Mouse (Mus musculus) midbrain, embryonic 14.5 days (tissue): Measurements from ENCODE around the gene B2m. TPM values are rescaled to one million over a fixed set of nuclear protein-coding genes. Genes with fewer than 3 reads are reported as not detected.
A peak's percentile ranks its signal among the peaks of the same experiment; 100 is the strongest.
"Not testable (repeated sequence)": the region's sequence is repeated elsewhere in the genome, so short reads cannot be mapped to it uniquely, and the experiment has no call there.

Source experiments
- ATAC-seq: fragments of 200-750 bp; cut with Nextera tagmentation; 2 replicates; pipeline ENCODE4 v1.8.0; 2017; ENCODE audit warnings: moderate number of reproducible peaks, moderate library complexity; ENCODE audit not compliant: low FRiP score, low TSS enrichment
- DNase-seq: peaks from one replicate; pipeline ENCODE4 v3.0.0-alpha.2; 2015
- H3K27ac ChIP-seq: fragments of 300-500 bp; sonication (generic); replicated peaks from 2 replicates; pipeline ENCODE4 v1.5.1; 2014; ENCODE audit warnings: mild to moderate bottlenecking, low read depth, low read length, moderate library complexity
- H3K27me3 ChIP-seq: fragments of 300-500 bp; sonication (generic); 2 replicates; pipeline ENCODE4 v1.6.1; 2014; ENCODE audit warnings: low read length, control low read depth, mixed read lengths; ENCODE audit not compliant: control insufficient read depth, insufficient read depth
- H3K36me3 ChIP-seq: fragments of 300-500 bp; sonication (generic); 2 replicates; pipeline ENCODE4 v1.6.1; 2014; ENCODE audit warnings: low read length, control low read depth; ENCODE audit not compliant: control insufficient read depth, insufficient read depth
- H3K4me1 ChIP-seq: fragments of 300-500 bp; sonication (generic); 2 replicates; pipeline ENCODE4 v1.6.1; 2014; ENCODE audit warnings: mild to moderate bottlenecking, antibody characterized with exemption, low read length, control low read depth; ENCODE audit not compliant: control insufficient read depth, insufficient read depth
- H3K4me2 ChIP-seq: fragments of 300-500 bp; sonication (generic); 2 replicates; pipeline ENCODE4 v1.6.1; 2014; ENCODE audit warnings: mild to moderate bottlenecking, low read length, moderate library complexity
- H3K4me3 ChIP-seq: fragments of 300-500 bp; sonication (generic); replicated peaks from 2 replicates; pipeline ENCODE4 v1.5.1; 2014; ENCODE audit warnings: low read depth, low read length
- H3K9ac ChIP-seq: fragments of 300-500 bp; sonication (generic); replicated peaks from 2 replicates; pipeline ENCODE4 v1.6.1; 2014; ENCODE audit warnings: mild to moderate bottlenecking, low read length, moderate library complexity
- H3K9me3 ChIP-seq: fragments of 300-500 bp; sonication (generic); 2 replicates; pipeline ENCODE4 v1.6.1; 2016; ENCODE audit warnings: low read length, control low read depth, mixed read lengths; ENCODE audit not compliant: control insufficient read depth
- WGBS: fragments of 180-500 bp; shearing (Covaris S2); extraction: QIAGEN DNeasy Blood & Tissue Kit; methylation state at CpG from one replicate; pipeline ENCODE4 v1.1.7; 2014; 5-methylcytosine and 5-hydroxymethylcytosine counted together
- polyA plus RNA-seq: library from polyadenylated mRNA; unstranded; fragments of >200 nt; fragmentation: Nextera tagmentation; extraction: Ambion mirVana; gene quantifications from 2 replicates; pipeline ENCODE4 v1.2.1, GENCODE M21; 2014

The B2m gene
- polyA plus RNA-seq = 61.7 and 114 TPM in 2 replicates

DNA sequence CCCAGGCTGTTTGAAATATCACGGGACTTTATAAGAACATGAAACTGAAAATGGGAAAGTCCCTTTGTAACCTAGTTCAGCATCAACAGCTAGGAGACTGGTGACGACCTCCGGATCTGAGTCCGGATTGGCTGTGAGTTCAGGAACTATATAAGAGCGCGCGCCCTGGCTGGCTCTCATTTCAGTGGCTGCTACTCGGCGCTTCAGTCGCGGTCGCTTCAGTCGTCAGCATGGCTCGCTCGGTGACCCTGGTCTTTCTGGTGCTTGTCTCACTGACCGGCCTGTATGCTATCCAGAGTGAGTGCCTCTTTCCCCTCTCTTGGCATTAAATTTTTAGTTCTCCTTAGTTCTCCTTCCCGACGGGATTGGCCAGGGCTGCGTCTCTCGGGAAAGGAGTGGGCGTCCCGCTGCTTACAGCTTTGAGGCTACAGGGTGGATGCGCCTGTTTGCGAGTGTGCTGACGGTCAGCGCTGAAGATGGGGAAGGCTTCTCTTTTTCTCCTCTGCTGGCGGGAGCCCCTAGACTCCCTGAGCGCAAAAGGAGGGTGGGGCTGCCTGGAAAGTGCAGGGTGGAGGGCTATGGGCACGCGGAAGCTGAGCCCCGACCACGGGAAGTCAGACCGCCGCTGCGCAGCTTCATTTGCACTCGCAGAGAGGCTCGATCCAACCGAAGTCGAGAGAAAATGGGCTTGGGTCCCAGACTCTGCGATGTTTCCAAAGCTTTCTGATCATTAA lies at the start of gene B2m:
B2m (plus strand) TSS at position 179 of the 734 bp plus-strand sequence.
- H3K9me3 ChIP-seq = no peaks in the 10 kb centered on the region
- H3K4me2 ChIP-seq = peak within 1 kb of the TSS; percentile 95
- H3K27me3 ChIP-seq = no peaks in the 10 kb centered on the region
- H3K4me3 ChIP-seq = peak within 1 kb of the TSS; percentile 62
- ATAC-seq (peak; percentile 94), DNase-seq (peak; percentile 97)
- H3K36me3 ChIP-seq = no peaks in the 10 kb centered on the region
- under 1% methylated on average over 40 of the region's 40 CpGs for WGBS
- H3K27ac ChIP-seq = no peak within 1 kb of the TSS
- H3K9ac ChIP-seq = peak within 1 kb of the TSS; percentile 63
- 0 out of 2 replicates have a peak, but pooled peaks cover 5% of the 10 kb centered on the region for H3K4me1 ChIP-seq

DNA sequence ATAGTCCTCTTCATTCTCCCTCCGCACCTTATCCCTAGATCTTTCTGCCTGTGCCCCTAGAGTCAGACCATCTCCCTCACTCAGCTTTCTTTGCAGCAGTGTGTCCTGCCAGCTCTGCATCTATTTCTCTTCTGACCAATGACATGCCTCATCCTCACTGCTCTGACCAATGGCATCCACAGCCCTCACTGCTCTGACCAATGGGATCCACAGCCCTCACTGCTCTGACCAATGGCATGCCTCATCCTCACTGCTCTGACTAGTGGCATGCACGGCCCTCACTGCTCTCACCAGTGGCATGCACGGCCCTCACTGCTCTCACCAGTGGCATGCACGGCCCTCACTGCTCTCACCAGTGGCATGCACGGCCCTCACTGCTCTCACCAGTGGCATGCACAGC lies 49.8 kb upstream of the B2m start:
- not testable (repeated sequence) for H3K4me2 ChIP-seq, DNase-seq, H3K4me3 ChIP-seq, H3K4me1 ChIP-seq, H3K27me3 ChIP-seq, H3K9me3 ChIP-seq, H3K9ac ChIP-seq, ATAC-seq, H3K27ac ChIP-seq
- WGBS = 82% methylated on average over 5 of the region's 5 CpGs
- H3K36me3 ChIP-seq = peaks cover 87% of the 10 kb centered on the region

DNA sequence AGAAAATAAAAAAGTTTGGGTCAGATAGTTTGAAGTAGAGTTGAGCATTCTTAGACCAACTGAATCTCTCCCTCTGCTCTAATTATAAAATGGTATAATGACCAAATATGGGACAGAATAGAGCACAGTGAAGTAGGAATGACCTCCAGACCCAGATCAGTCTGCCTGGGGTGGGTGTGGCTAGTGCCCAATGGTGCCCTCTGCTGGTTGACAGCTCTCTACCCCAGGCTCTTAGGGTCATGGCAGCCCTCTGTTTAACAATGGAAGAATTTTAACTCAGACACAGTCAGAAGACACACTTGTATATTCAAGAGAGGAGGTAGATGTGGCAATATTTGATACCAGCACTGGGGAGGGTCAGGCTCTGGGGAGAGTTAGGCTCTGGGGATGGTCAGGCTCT lies 45.4 kb upstream of the B2m start:
- Histone ChIP-seq H3K4me3 (no peak overlapping the region), H3K4me2 (no peak overlapping the region), H3K36me3 (peaks cover 65% of the 10 kb centered on the region), H3K9me3 (no peaks in the 10 kb centered on the region), H3K9ac (no peak overlapping the region), H3K27me3 (no peaks in the 10 kb centered on the region), H3K27ac (no peak overlapping the region), H3K4me1 (no peaks in the 10 kb centered on the region)
- DNase-seq = no peak
- no peak for ATAC-seq

DNA sequence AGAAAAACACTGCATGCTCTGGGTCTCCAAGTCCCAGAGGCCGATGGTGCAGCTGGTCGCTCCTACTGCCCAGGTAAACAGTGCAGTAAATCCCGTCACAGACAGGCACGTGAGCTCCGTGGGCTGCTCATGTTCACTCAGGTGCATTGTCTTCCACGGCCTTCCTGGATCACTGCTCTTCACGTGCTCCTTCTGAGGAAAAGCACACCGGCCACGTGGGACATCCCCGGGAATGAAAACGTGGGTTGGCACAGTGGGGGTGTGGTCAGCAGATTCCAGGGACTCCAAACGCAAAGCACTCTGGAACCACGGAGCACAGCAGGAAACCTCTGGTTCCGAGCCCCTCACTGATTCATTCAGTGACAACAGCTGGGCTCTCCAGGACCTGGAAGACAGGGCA lies 39.4 kb upstream of the B2m start:
- 89% methylated on average over 14 of the region's 14 CpGs for WGBS
- H3K9me3 ChIP-seq = no peaks in the 10 kb centered on the region
- H3K9ac ChIP-seq = no peak overlapping the region
- H3K27ac ChIP-seq = no peak overlapping the region
- H3K27me3 ChIP-seq = no peaks in the 10 kb centered on the region
- no peak overlapping the region for H3K4me3 ChIP-seq
- peaks cover 47% of the 10 kb centered on the region for H3K36me3 ChIP-seq
- H3K4me2 ChIP-seq = no peak overlapping the region
- ATAC-seq (no peak), DNase-seq (no peak)
- H3K4me1 ChIP-seq = no peaks in the 10 kb centered on the region

DNA sequence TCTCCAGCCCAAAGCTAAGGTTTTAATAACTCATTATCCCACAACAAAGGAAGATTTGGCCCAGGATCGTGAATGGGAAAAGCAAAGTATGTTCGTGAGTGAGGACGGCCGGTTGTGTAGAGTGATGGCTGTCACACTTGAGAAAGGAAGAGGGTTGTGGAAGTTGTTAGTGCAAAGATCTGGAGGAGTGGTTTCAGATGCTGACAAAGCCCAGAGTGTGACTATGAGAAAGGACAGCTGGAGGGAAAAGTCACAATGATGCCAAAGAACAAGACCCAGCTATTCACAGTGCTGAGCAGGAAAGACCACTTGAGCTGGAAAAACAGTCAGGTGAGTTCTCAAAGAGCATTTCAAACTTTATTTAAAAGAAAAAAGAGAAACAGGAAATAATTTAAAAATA lies 37.8 kb upstream of the B2m start:
- Histone ChIP-seq H3K27ac (no peak overlapping the region), H3K9me3 (no peaks in the 10 kb centered on the region), H3K4me3 (no peak overlapping the region), H3K27me3 (no peaks in the 10 kb centered on the region), H3K4me1 (no peaks in the 10 kb centered on the region), H3K4me2 (no peak overlapping the region), H3K9ac (no peak overlapping the region), H3K36me3 (peaks cover 49% of the 10 kb centered on the region)
- ATAC-seq (no peak), DNase-seq (no peak)
- whole genome bisulfite sequencing = 91% methylated on average over 4 of the region's 4 CpGs

DNA sequence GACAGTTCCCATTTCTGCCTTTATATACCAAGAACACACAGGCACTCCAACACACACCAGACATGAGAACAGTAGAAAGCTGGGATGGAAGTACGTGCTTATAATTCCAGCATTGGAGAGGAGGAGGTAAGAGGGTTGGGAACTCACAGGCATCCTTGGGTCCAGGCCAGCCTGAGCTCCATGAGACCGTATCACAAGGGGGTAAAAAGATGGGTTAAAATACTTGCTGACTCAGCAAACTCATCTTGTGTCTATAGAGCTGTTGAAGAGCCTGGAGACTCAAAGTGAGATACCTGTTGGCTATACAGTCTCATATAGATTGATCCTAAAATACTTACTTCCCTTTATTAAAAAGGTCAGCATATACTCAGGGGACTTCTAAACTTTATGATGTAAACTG lies 30.6 kb upstream of the B2m start:
- Histone ChIP-seq H3K4me3 (peak overlapping the region; percentile 96; the same call in 1 of the 2 replicates), H3K4me1 (peaks cover 8% of the 10 kb centered on the region), H3K27me3 (no peaks in the 10 kb centered on the region), H3K9me3 (no peaks in the 10 kb centered on the region), H3K27ac (no peak overlapping the region), H3K4me2 (peak overlapping the region; percentile 55), H3K36me3 (peaks cover 17% of the 10 kb centered on the region), H3K9ac (peak overlapping the region; percentile 95; the same call in 1 of the 2 replicates)
- 90% methylated on average over 2 of the region's 2 CpGs for WGBS
- DNase-seq (no peak), ATAC-seq (no peak)

DNA sequence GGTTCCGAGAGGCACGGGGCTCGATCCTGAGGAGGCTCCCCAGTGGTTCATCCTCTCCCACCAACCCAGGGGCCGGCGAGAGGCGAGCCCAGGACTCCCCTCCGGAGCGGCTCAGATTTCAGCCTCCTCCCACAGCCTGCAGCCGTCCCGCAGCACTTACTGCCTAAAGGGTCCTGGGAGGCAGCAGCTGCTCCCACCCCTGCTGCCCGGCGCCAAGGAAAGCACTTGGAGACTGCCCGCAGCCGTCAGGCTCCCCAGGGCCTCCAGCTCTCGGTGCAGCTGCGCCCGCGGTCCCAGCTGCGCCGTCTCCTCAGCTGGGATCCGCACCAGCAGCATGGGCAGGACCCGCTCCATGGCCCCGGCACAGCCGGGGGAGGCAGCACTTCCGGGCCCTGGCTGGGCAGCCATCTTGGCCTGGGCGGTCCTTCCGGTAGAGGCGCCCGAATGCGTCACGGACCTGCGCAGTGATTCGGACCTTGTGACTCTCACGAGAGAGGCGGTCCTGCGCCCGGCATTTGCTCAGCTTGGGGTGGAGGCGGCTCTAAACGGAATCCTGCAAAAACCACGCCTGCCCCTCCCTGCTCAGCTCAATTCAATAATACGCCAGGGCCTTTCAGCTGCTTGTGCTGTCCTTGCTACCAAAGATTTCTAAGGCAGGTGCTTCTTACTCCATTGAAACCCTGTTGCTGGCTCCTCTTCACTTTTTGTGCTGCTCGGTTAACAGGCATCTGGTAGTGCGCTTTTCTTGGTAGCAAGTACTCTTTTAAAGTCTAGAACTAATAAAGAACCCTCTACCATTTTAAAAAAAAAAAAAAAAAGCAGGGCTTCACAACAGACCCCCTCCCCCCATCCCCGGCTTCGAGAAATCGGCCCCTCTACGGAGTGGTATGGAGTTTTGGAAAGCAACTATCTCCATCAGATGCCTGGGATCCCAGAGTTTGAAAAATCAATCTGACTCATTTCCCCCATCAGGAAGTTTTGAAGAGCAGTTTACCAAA lies 29.2 kb upstream of the B2m start, which contains the start of gene Spg11:
Spg11 (minus strand) TSS at position 426 of the 998 bp plus-strand sequence.
- under 1% methylated on average over 47 of the region's 47 CpGs for WGBS
- DNase-seq (peak; percentile 98), ATAC-seq (peak; percentile 100)
- Histone ChIP-seq H3K36me3 (peaks cover 12% of the 10 kb centered on the region), H3K4me3 (peak within 1 kb of the TSS; percentile 96), H3K27me3 (no peaks in the 10 kb centered on the region), H3K4me2 (peak within 1 kb of the TSS; percentile 55), H3K9me3 (no peaks in the 10 kb centered on the region), H3K4me1 (peaks cover 8% of the 10 kb centered on the region), H3K9ac (peak within 1 kb of the TSS; percentile 95), H3K27ac (peak within 1 kb of the TSS; percentile 97)

DNA sequence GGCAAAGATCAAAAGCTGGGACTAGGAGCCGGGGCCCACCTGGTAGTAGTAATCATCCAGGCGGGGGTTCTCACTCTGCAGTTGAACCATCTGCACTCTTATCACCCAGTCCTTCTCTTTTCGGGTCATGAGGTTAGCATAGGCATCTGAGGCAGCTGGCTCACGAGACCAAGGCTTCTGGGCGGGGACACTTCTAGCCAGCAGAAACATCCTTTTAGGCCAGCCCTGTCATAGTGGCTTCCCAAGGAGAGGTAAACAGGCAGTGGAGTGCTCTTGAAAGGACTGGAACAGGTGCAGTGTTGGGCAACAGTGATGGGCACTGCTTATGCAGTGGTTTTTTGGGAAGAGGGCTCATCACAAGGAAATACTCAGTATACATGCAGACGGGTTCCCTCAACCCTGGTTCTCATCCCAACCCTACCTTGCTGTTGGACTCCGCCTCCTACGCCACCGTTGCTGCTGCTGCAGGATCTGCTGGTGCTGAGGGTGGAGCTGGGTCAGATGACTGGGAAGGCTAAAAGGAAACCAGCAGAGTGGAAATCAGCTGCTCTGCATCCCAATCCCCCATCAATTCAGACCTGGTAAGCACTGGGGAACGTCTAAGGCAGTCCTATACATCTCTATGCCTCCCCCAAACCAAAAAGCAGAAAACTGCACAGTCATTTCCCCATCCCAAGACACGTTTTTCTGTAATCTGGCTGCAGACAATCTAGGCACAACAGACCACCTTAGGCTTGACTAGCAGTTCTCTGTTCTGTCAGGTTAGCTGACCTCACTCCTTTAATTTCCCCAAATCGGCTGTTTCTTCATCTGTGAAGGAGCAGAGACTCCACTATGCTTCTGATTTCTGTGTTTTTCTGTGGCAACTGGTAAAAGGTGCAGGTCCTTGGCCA lies 21.6 kb upstream of the B2m start:
- DNase-seq (no peak), ATAC-seq (no peak)
- no peak overlapping the region for H3K4me3 ChIP-seq
- no peaks in the 10 kb centered on the region for H3K4me1 ChIP-seq
- no peak overlapping the region for H3K4me2 ChIP-seq
- H3K27me3 ChIP-seq = no peaks in the 10 kb centered on the region
- H3K9me3 ChIP-seq = no peaks in the 10 kb centered on the region
- H3K9ac ChIP-seq = no peak overlapping the region
- 53% methylated on average over 12 of the region's 12 CpGs for WGBS
- no peak overlapping the region for H3K27ac ChIP-seq
- no peaks in the 10 kb centered on the region for H3K36me3 ChIP-seq
